Mouse (Mus musculus) stomach, postnatal 0 days (tissue): ENCODE data around the gene Mapk7.

Experiments used
- CTCF ChIP-seq: IDR thresholded peaks from 2 replicates; pipeline ENCODE4 v1.5.1; 2016; ENCODE audit warnings: antibody characterized with exemption, low read depth, mild to moderate bottlenecking, moderate library complexity
- EP300 ChIP-seq: optimal IDR thresholded peaks from 2 replicates; pipeline ENCODE3; 2016; ENCODE audit warnings: antibody characterized with exemption

GRCm38 (mm10) chr11:61493525-61494128 lies 579 bp downstream of the Mapk7 start:
- TF ChIP-seq CTCF (no peak), EP300 (no peak)
